Mouse (Mus musculus): Measurements from ENCODE around the gene Fbln2.

The Fbln2 gene

DNA sequence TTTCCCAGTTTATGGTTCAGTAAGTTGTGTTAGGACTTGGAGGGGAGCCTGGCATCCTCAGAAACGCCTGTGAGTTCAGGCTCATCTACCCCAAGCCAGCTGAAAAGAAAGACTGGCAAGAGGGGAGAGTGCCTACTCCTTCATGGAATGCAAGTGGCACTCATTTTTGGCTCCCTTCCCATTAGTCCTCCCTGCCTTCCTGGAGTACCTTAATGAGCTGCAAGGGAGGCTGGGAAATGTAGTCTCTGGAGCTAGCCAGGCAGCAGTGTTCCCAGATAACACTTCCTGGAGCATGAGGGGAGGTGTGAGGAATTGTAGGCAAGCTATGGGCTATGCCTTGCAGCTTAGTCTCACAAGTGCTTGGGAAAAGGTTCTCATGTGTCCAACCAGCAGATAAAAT is 95.7 kb downstream of the Fbln2 start:
- no peak for DNase-seq (ENCODE audit: extremely low read depth, low read depth, low spot score)

DNA sequence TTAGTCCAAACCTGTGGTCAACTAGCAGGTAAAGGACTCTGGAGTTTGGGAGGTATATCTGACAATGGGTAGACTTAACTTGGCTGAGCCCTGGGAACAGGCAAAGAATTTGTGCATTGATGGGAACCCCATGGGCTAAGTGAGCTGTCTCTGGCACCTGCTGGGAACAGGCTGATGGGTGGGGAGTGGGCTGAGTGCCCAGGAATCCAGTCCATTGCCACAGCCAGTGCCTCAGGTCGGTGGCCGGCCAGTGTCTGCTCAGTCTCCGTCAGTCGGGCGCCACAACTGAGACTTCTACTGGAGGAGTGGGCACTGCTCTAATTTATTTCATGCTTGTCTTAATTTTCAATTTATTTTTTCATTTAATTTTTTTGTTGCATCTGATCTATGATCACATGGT is 98.9 kb downstream of the Fbln2 start:
- no peak for DNase-seq (ENCODE audit: extremely low read depth, low read depth, low spot score)

DNA sequence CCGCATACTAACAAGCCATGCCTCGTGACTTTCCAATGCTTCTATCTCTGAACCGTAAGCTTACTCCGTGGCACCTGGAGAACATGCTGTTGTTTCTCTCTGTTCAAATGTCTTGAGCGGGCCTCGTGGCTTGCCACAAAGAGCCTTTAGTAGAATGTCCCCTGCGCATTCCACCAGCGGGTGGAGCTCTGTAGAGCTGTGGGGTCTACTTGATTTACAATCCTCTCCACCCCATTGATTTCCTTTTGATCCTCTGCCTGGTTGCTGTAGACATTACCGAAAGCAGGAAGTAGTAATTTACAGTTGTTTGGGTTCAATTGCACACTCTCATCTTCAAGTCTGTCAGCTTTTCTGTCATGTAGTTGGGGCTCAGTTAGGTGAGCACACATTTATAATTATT is 100.2 kb downstream of the Fbln2 start:
- DNase-seq (ENCODE audit: extremely low read depth, low read depth, low spot score): no peak
